Mouse (Mus musculus) C2C12 (cell line): Measurements from ENCODE around the gene Hmgxb4. TPM values are rescaled to one million over a fixed set of nuclear protein-coding genes. Genes with fewer than 3 reads are reported as not detected.
"Not testable (repeated sequence)": the region's sequence is repeated elsewhere in the genome, so short reads cannot be mapped to it uniquely, and the experiment has no call there.

Experiments
- H3K27me3 ChIP-seq: one replicate; pipeline ENCODE4 v1.6.1; 2011; ENCODE audit not compliant: control insufficient read depth, insufficient read depth, insufficient read length
- H3K36me3 ChIP-seq: one replicate; pipeline ENCODE4 v1.6.1; 2011; ENCODE audit not compliant: control insufficient read depth, insufficient read depth
- H3K4me3 ChIP-seq: one replicate; pipeline ENCODE4 v1.5.1; 2011; ENCODE audit warnings: mild to moderate bottlenecking, control low read depth; ENCODE audit not compliant: poor library complexity, insufficient read depth, severe bottlenecking
- H3K79me2 ChIP-seq: one replicate; pipeline ENCODE4 v1.6.1; 2011; ENCODE audit not compliant: control insufficient read depth, insufficient read depth
- H3K79me3 ChIP-seq: one replicate; pipeline ENCODE4 v1.6.1; 2011; ENCODE audit warnings: low read depth, control low read depth
- H3ac ChIP-seq: one replicate; pipeline ENCODE3; 2011; ENCODE audit warnings: low read depth; ENCODE audit not compliant: control insufficient read depth, insufficient read length
- CEBPB ChIP-seq: IDR thresholded peaks from one replicate; pipeline ENCODE4 v1.6.1; 2011; ENCODE audit warnings: low read depth, mild to moderate bottlenecking, control low read depth, moderate library complexity
- CTCF ChIP-seq: IDR thresholded peaks from one replicate; pipeline ENCODE4 v1.5.1; 2011; ENCODE audit not compliant: control insufficient read depth, insufficient read depth, insufficient read length
- FOSL1 ChIP-seq: IDR thresholded peaks from one replicate; pipeline ENCODE4 v1.8.0; 2011; ENCODE audit warnings: mild to moderate bottlenecking, low read length; ENCODE audit not compliant: poor library complexity, insufficient read depth, severe bottlenecking
- MAX ChIP-seq: IDR thresholded peaks from one replicate; pipeline ENCODE4 v1.6.1; 2011; ENCODE audit warnings: mild to moderate bottlenecking, control low read depth
- MYOD1 ChIP-seq: IDR thresholded peaks from one replicate; pipeline ENCODE4 v1.6.1; 2011; ENCODE audit warnings: low read depth; ENCODE audit not compliant: control insufficient read depth, insufficient read length
- MYOG ChIP-seq: IDR thresholded peaks from one replicate; pipeline ENCODE4 v1.6.1; 2011; ENCODE audit not compliant: control insufficient read depth, insufficient read length; ENCODE audit errors: extremely low read depth
- USF1 ChIP-seq: IDR thresholded peaks from one replicate; pipeline ENCODE4 v1.6.1; 2011; ENCODE audit warnings: low read depth, mild to moderate bottlenecking, control low read depth, moderate library complexity
- long read RNA-seq, 2 experiments: library from polyadenylated mRNA; unstranded; transcript quantifications; one replicate each; pipeline ENCODE4 v2.0.0; 2019 to 2020
- polyA plus RNA-seq: library from polyadenylated mRNA; unstranded; fragments of >200 nt; fragmentation: generic; extraction: Trizol; gene quantifications from one replicate; pipeline ENCODE4 v1.2.1, GENCODE M21; 2012; ENCODE audit warnings: missing spikeins

Hmgxb4 gene
- polyA plus RNA-seq, result 12.0 TPM
- long read RNA-seq, experiment 1, partial matches to known transcripts, result 5 of 12 reads
- long read RNA-seq, experiment 1, other reads (novel, unspliced or antisense), result 5 of 12 reads
- long read RNA-seq, experiment 2, full-length matches to known transcripts, result 77 of 142 reads
- long read RNA-seq, experiment 2, partial matches to known transcripts, result 11 of 142 reads
- long read RNA-seq, experiment 2, other reads (novel, unspliced or antisense), result 54 of 142 reads

GRCm38 (mm10) chr8:74993081-74993474, at the start of gene Hmgxb4:
Gene Hmgxb4, plus strand, starts transcription at chr8:74993356.
- H3K4me3 ChIP-seq, result peak within 1 kb of the TSS; percentile 53
- peaks cover 31% of the 10 kb centered on the region for H3K79me2 ChIP-seq
- TF ChIP-seq MAX (no peak), MYOG (no peak), FOSL1 (no peak), CEBPB (no peak), MYOD1 (no peak), USF1 (no peak), CTCF (no peak)
- peaks cover 16% of the 10 kb centered on the region for H3K79me3 ChIP-seq
- H3K36me3 ChIP-seq, result no peaks in the 10 kb centered on the region
- peak within 1 kb of the TSS; percentile 84 for H3ac ChIP-seq
- no peaks in the 10 kb centered on the region for H3K27me3 ChIP-seq

DNA sequence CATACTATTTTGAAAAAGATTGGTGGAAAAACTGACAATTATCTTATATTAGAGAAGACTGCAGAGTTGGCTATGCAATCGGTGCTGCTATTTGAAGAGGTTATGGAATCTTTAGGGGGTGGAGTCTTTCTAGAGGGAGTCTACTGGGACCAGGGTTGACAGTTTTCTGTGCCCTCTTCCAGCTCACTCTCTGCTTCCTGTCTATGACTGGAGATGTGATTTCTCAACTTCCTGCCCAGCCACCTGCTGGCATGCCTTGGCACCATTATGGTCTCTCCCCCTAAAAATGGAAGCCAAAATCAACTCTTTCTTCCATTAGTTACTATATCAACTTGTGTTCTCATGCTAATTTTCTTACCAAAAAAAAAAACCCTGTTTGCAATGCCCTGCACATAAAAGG, 43.7 kb upstream of the Hmgxb4 start:
- Histone ChIP-seq H3K79me2 (no peaks in the 10 kb centered on the region), H3K27me3 (no peaks in the 10 kb centered on the region), H3K79me3 (no peaks in the 10 kb centered on the region), H3K4me3 (no peak overlapping the region), H3ac (no peak overlapping the region), H3K36me3 (no peaks in the 10 kb centered on the region)
- no peak for TF ChIP-seq CEBPB
- no peak for TF ChIP-seq MAX

DNA sequence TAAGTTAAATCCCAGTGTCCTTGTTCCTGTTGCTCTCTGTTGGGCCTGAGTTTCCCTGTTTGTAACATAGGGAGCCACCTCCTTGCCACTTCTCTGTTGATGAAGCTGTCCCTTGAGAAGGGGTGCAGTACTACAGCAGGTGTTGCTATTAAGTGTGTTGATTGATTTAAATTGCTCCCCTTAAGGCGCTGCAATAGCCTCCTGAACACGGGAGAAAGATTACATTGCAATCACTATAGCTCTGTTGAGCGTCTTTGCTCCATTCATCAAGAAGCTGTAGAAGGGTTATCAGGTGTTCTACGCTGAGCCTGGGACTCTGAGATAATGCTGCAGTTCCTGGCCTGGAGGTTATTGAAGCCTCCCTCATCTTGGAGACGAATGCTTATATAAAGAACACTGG, 29.2 kb upstream of the Hmgxb4 start:
- Histone ChIP-seq H3K79me2 (no peaks in the 10 kb centered on the region), H3K36me3 (no peaks in the 10 kb centered on the region), H3ac (no peak overlapping the region), H3K79me3 (no peaks in the 10 kb centered on the region), H3K4me3 (no peak overlapping the region), H3K27me3 (peaks cover 6% of the 10 kb centered on the region)
- TF ChIP-seq MAX (no peak), CEBPB (no peak), MYOD1 (no peak), CTCF (no peak), MYOG (no peak), FOSL1 (no peak), USF1 (no peak)

DNA sequence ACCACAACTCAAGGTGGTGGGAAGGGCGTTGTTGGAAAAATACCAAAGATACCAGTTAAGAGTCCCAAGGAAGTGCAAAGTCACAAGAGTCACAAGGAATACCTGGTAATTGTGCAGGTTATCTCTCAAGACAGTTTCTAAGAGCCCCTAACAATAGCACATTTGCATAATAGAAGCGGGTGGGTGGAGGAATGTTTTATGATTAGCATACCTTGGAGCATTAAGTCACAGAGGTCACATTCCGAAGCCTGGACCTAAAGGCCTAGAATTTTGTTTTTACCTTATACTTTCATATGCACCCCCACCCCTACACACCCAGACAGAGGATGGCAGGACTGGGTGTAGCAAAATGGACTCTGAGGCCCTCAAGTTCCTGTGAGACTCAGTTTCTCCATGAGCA, 22.9 kb upstream of the Hmgxb4 start:
- H3K36me3 ChIP-seq, H3K4me3 ChIP-seq, H3K27me3 ChIP-seq, H3ac ChIP-seq, H3K79me3 ChIP-seq, H3K79me2 ChIP-seq: not testable (repeated sequence)

- no peak overlapping the region for H3K4me3 ChIP-seq
- peaks cover 6% of the 10 kb centered on the region for H3K27me3 ChIP-seq
- H3ac ChIP-seq, result no peak overlapping the region
- no peaks in the 10 kb centered on the region for H3K79me3 ChIP-seq
- no peaks in the 10 kb centered on the region for H3K36me3 ChIP-seq
- no peaks in the 10 kb centered on the region for H3K79me2 ChIP-seq
- TF ChIP-seq USF1 (no peak), CTCF (no peak), MYOG (no peak), MYOD1 (no peak), FOSL1 (no peak), MAX (no peak), CEBPB (no peak)
These were observed 21.5 kb upstream of the Hmgxb4 start for GRCm38 (mm10) chr8:74971636-74972035.

GRCm38 (mm10) chr8:74972322-74972883, 20.8 kb upstream of the Hmgxb4 start:
- TF ChIP-seq MYOD1 (no peak), FOSL1 (no peak), MAX (no peak), USF1 (no peak), CEBPB (no peak)
- no peaks in the 10 kb centered on the region for H3K36me3 ChIP-seq
- no peak overlapping the region for H3ac ChIP-seq
- H3K4me3 ChIP-seq, result no peak overlapping the region
- H3K79me3 ChIP-seq, result no peaks in the 10 kb centered on the region
- no peaks in the 10 kb centered on the region for H3K79me2 ChIP-seq
- no peaks in the 10 kb centered on the region for H3K27me3 ChIP-seq
